Mouse (Mus musculus) stomach, embryonic 15.5 days (tissue): ENCODE data around the gene Dnhd1. TPM values are rescaled to one million over a fixed set of nuclear protein-coding genes. Genes with fewer than 3 reads are reported as not detected.
"Not testable (repeated sequence)": the region's sequence is repeated elsewhere in the genome, so short reads cannot be mapped to it uniquely, and the experiment has no call there.

Experiments
- ATAC-seq: fragments of 200-750 bp; cut with Nextera tagmentation; 2 replicates; pipeline ENCODE4 v1.8.0; 2017; ENCODE audit warnings: low read depth, moderate number of reproducible peaks, moderate TSS enrichment; ENCODE audit not compliant: insufficient read depth, low FRiP score
- H3K27ac ChIP-seq: fragments of 300-500 bp; sonication (generic); 2 replicates; pipeline ENCODE4 v1.5.1; 2015; ENCODE audit warnings: mild to moderate bottlenecking, inconsistent platforms
- H3K27me3 ChIP-seq: fragments of 300-500 bp; sonication (generic); replicated peaks from 2 replicates; pipeline ENCODE4 v1.6.1; 2015; ENCODE audit warnings: inconsistent platforms
- H3K36me3 ChIP-seq: fragments of 300-500 bp; sonication (generic); 2 replicates; pipeline ENCODE4 v1.6.1; 2015; ENCODE audit warnings: inconsistent platforms
- H3K4me1 ChIP-seq: fragments of 300-500 bp; sonication (generic); 2 replicates; pipeline ENCODE4 v1.6.1; 2015; ENCODE audit warnings: inconsistent platforms
- H3K4me2 ChIP-seq: fragments of 300-500 bp; sonication (generic); 2 replicates; pipeline ENCODE4 v1.6.1; 2015; ENCODE audit warnings: mild to moderate bottlenecking, inconsistent platforms
- H3K4me3 ChIP-seq: fragments of 300-500 bp; sonication (generic); replicated peaks from 2 replicates; pipeline ENCODE4 v1.5.1; 2015; ENCODE audit warnings: inconsistent platforms
- H3K9ac ChIP-seq: fragments of 300-500 bp; sonication (generic); 2 replicates; pipeline ENCODE4 v1.6.1; 2015; ENCODE audit warnings: inconsistent platforms
- H3K9me3 ChIP-seq: fragments of 300-500 bp; sonication (generic); 2 replicates; pipeline ENCODE4 v1.6.1; 2016; ENCODE audit warnings: inconsistent platforms
- WGBS: fragments of 180-500 bp; shearing (Covaris S2); methylation state at CpG from one replicate; pipeline ENCODE4 v1.1.7; 2015; 5-methylcytosine and 5-hydroxymethylcytosine counted together
- polyA plus RNA-seq: library from polyadenylated mRNA; unstranded; fragments of >200 nt; fragmentation: Nextera tagmentation; extraction: Ambion mirVana; gene quantifications from 2 replicates; pipeline ENCODE4 v1.2.1, GENCODE M21; 2015

Dnhd1 gene
- polyA plus RNA-seq, 1 experiment from 2014 or later: 0.95 TPM

DNA sequence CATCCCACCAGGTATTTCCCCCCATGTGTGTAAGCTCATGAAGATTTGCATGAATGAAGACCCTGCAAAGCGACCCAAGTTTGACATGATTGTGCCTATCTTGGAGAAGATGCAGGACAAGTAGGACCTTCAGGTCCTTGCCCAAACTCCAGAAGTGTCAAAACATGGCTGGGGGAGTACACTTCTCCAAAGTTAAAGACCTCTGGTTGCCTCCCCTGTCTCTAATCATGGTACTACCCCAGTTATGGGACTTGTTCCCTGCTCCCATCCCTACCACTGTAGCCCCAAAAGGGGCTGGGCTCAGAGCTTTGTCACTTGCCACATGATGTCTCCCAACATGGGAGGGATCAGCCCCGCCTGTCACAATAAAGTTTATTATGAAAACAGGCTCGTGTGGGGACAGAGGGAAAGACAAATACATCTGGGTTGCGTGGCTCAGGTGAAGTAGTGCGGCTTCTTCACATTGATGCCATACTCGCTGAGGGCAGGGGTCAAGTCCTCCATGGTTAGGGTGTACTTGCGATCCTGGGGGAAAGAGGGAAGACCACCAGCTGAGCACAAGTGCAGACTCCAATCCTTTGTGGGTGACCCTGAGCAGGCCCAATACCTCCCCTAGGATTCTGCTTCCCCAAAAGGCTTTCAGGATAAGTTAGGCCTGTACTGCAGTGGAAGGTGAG, 92.0 kb downstream of the Dnhd1 start:
- WGBS: 76% methylated on average over 7 of the region's 7 CpGs
- Histone ChIP-seq H3K4me3 (peak overlapping the region; percentile 81; the same call in 1 of the 2 replicates), H3K4me1 (peaks cover 16% of the 10 kb centered on the region), H3K36me3 (peaks cover 24% of the 10 kb centered on the region), H3K4me2 (peak overlapping the region; percentile 85; the same call in 1 of the 2 replicates)
- not testable (repeated sequence) for H3K9ac ChIP-seq, ATAC-seq, H3K9me3 ChIP-seq, H3K27ac ChIP-seq, H3K27me3 ChIP-seq

DNA sequence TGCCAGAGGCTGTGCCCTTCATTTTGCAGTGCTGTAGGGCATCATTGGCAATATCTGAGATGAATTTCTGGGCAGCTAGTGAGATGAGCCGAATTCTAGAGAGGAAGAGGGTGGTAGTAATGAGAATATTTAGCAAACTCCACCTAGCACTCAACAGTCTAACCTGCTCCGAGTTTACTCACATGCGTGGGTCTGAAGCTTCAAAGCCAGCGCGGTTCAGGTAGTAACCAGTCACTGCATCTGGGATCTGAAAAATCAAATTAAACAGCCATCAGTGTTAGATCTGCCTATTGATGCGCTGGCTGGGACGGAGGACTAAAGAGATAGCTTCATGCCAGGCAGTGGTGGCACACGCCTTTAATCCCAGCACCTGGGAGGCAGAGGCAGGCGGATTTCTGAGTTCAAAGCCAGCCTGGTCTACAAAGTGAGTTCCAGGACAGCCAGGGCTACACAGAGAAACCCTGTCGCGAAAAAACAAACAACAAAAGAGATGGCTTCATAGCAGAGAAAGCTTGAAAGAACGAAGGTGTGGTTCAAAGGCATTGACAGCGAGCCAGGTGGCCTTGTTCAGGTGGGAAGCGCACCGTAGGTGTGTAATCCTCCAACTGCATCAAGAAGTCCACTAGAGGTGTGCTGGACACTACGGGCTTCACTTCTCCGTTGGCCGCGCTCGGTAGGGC, 92.8 kb downstream of the Dnhd1 start:
- peak overlapping the region; percentile 85 for H3K4me2 ChIP-seq
- H3K27me3 ChIP-seq, H3K9me3 ChIP-seq, ATAC-seq: not testable (repeated sequence)
- H3K36me3 ChIP-seq: peaks cover 24% of the 10 kb centered on the region
- peak overlapping the region; percentile 82 for H3K9ac ChIP-seq
- H3K4me3 ChIP-seq: peak overlapping the region; percentile 81
- H3K4me1 ChIP-seq: peaks cover 16% of the 10 kb centered on the region
- WGBS: 33% methylated on average over 20 of the region's 20 CpGs
- peak overlapping the region; percentile 75 for H3K27ac ChIP-seq

DNA sequence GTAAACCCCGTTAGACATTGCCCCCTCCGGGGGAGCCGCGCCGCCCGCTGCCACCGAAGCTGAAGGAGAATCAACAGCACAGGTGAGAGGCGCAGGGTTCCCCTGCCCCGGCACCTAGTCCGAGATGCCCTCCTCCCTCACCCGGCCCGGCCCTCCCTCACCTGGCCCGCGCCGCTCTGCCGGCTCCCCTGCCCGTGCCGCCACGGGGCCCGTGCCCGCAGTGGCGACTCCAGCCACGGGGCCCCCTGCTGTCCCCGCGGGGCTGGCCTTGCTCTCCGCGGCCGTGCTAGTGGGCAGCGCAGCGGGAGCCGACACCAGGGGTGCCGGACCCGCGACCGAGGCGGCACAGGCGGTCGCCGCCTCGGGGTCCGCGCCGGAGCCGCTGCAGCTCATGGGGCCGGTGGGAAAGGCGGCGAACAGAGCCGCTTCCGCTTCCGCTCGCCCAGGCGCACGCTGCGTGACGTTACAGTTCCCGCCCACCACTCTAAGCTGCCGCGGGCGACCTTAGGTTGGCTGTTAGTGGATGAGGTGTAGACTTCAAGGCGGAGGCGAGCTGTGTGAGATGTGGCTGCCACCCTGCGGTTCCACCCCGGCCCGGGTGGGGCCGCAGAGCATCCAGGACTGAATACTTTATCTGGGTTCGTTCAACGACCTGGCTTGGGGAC, 93.4 kb downstream of the Dnhd1 start, which contains the start of gene Taf10:
TSS of gene Taf10 (minus strand) at position 436 of the 665 bp plus-strand sequence.
- ATAC-seq: peak; percentile 98
- H3K9me3 ChIP-seq: no peaks in the 10 kb centered on the region
- H3K4me2 ChIP-seq: peak within 1 kb of the TSS; percentile 85
- peak within 1 kb of the TSS; percentile 75 for H3K27ac ChIP-seq
- under 1% methylated on average over 67 of the region's 67 CpGs for WGBS
- H3K4me3 ChIP-seq: peak within 1 kb of the TSS; percentile 81
- no peaks in the 10 kb centered on the region for H3K27me3 ChIP-seq
- peaks cover 10% of the 10 kb centered on the region for H3K4me1 ChIP-seq
- H3K36me3 ChIP-seq: peaks cover 29% of the 10 kb centered on the region
- H3K9ac ChIP-seq: peak within 1 kb of the TSS; percentile 82

DNA sequence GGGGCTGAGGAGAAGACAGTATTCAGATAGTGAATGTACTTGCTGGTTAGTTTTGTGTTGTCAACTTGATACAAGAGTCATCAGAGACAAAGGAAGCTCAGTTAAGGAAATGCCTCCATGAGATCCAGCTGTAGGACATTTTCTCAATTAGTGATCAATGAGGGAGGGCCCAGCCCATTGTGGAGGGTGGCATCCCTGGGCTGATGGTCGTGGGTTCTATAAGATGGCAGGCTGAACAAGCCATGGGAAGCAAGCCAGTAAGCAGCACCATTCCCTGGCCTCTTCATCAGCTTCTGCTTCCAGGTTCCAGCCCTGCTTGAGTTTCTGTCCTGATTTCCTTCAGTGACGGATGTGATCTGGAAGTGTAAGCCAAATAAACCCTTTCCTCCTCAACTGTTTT, 97.1 kb downstream of the Dnhd1 start:
- ATAC-seq: no peak
- H3K9ac ChIP-seq: no peak overlapping the region

DNA sequence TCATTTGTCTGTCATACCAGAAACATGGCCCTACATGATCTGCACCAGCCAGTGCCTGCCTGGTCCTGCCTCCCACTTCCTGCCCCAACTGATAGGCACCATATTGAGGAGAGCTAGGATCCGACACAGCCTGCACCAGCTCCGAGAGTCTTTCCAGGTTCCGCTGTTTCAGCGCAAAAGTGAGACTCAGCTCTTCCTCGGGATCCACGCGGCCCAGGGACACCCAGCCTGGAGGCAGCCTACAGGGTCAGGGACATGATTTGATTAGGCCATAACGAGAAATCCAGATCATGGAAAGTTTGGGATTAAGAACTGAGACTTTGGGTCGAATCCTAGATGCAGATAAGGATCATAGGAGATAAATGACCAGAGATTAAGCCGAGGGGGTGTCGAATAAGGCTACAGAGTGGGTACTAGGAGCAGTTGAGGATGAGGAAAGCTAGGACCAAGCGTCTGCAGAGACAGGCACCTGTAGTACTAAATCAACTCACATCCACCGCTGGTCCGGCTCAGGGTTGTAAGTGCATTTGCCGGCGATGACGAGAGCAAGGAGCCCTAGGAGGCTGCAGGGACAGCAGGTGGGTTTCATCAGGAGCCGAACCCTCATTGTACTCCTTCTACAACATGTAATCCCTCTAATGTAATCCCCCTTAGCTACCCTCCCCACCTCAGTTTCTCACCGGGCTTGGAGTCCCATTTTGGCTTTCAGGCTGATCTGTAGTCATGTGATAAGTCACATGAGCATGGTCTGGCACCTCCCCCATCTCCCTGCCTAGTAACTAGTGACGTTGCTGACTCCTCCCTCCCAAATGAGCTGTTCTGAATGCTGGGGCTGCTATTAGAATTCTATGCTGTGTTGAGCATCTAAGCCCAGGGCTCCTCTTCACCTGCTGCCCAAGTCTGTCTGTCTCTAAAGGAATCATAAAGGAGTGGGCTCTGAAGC, 101.1 kb downstream of the Dnhd1 start, which contains the start of gene Tpp1:
TSS of gene Tpp1 (minus strand) at position 745 of the 943 bp plus-strand sequence.
- H3K27ac ChIP-seq: peak within 1 kb of the TSS; percentile 65
- WGBS: 21% methylated on average over 20 of the region's 20 CpGs
- H3K4me3 ChIP-seq: peak within 1 kb of the TSS; percentile 68
- no peaks in the 10 kb centered on the region for H3K9me3 ChIP-seq
- peak within 1 kb of the TSS; percentile 60 for H3K9ac ChIP-seq
- no peaks in the 10 kb centered on the region for H3K27me3 ChIP-seq
- H3K4me1 ChIP-seq: peaks cover 5% of the 10 kb centered on the region
- ATAC-seq: peak; percentile 93
- H3K4me2 ChIP-seq: peak within 1 kb of the TSS; percentile 79
- H3K36me3 ChIP-seq: peaks cover 38% of the 10 kb centered on the region

More for the DNA sequence above, 97.1 kb downstream of the Dnhd1 start:
- Histone ChIP-seq H3K36me3 (peaks cover 12% of the 10 kb centered on the region), H3K4me3 (no peak overlapping the region), H3K4me2 (no peak overlapping the region), H3K4me1 (peaks cover 12% of the 10 kb centered on the region), H3K27me3 (no peaks in the 10 kb centered on the region), H3K9me3 (no peaks in the 10 kb centered on the region), H3K27ac (no peak overlapping the region)
- WGBS: 82% methylated on average over 2 of the region's 2 CpGs

DNA sequence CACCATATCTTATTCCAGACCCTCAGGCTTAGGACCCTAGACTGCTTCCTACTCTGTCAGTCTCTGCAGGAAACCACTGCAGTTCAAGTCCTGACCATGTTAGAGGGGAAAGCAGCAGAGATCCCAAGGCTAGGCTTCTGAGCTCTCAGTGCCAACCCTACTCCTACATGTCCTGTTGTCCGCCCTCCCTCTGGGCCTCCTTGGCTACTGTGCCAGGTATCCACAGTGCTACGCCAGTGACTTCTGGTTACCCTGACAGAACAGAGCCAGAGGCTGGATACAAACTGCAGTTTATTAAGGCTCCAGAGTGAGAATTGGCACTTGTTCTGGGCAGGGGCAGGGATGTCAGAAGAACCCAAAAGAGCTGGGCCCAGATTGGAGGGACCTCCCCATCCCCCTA, 102.1 kb downstream of the Dnhd1 start:
- WGBS: 92% methylated on average over 2 of the region's 2 CpGs
- Histone ChIP-seq H3K36me3 (peaks cover 36% of the 10 kb centered on the region), H3K4me2 (no peak overlapping the region), H3K9ac (no peak overlapping the region), H3K27me3 (no peaks in the 10 kb centered on the region), H3K9me3 (no peaks in the 10 kb centered on the region), H3K27ac (no peak overlapping the region), H3K4me3 (no peak overlapping the region), H3K4me1 (peaks cover 5% of the 10 kb centered on the region)
- ATAC-seq: no peak

DNA sequence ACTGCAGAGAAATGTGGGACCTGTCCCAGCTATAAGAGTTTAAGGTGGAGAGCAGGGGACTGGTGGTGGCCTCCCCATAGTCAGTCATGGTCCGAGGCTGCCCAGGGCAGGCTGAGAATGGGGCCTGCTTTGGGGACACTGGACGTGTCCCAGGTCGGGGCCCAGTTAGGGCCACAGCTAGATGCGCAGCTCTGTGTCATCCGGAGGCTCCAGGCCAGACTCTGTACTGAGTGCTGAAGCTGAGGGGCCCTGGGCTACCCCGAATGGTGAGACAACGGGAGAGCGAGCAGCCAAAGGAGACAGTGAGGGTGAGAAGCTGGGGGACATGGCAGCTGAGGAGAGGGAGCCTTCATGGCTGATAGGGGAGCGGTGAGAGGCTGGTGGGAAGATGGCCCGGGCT, 102.7 kb downstream of the Dnhd1 start:
- 91% methylated on average over 10 of the region's 10 CpGs for WGBS

DNA sequence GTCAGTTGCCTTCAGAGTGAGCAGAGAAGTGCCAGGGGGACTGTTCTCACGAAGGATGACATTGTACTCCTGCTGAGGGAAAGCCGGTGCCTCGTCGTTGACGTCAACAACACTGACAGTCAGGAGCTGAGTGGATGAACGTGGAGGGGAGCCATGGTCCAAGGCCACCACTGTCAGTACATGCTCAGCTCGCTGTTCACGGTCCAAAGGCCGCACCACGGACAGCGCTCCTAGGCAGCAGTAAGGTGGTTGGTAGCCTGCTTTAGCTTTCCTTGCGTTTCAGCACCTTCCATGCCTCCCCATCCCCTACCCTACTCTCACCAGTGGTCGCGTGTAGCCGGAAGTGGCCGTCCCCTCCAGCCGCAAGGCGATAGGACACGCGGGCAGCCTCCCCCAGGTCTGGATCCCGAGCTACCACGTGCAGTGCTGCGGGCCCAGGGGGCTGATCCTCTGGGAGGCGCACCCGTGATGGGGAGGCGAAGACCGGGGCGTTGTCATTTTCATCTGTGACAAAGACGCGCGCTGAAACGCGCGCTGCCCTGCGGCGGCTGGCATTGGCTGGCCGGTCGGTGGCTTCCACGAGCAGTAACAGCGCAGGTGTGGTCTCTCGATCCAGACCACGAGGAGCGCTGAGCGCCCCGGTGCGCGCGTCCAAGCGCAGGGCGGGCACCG, 111.3 kb downstream of the Dnhd1 start:
- Histone ChIP-seq H3K4me3 (peak overlapping the region; percentile 27), H3K27ac (no peak overlapping the region), H3K27me3 (0 out of 2 replicates have a peak, but pooled peaks cover 5% of the 10 kb centered on the region), H3K9me3 (no peaks in the 10 kb centered on the region), H3K4me1 (no peaks in the 10 kb centered on the region), H3K36me3 (peaks cover 50% of the 10 kb centered on the region), H3K4me2 (peak overlapping the region; percentile 57), H3K9ac (no peak overlapping the region)
- peak; percentile 28; the same call in 1 of the 2 replicates for ATAC-seq
- 48% methylated on average over 51 of the region's 51 CpGs for whole genome bisulfite sequencing

More for the DNA sequence above, 102.7 kb downstream of the Dnhd1 start:
- H3K9ac ChIP-seq: no peak overlapping the region
- ATAC-seq: no peak
- peaks cover 5% of the 10 kb centered on the region for H3K4me1 ChIP-seq
- no peak overlapping the region for H3K27ac ChIP-seq
- H3K27me3 ChIP-seq: no peaks in the 10 kb centered on the region
- H3K4me2 ChIP-seq: no peak overlapping the region
- H3K36me3 ChIP-seq: peaks cover 41% of the 10 kb centered on the region
- H3K4me3 ChIP-seq: no peak overlapping the region
- H3K9me3 ChIP-seq: no peaks in the 10 kb centered on the region

DNA sequence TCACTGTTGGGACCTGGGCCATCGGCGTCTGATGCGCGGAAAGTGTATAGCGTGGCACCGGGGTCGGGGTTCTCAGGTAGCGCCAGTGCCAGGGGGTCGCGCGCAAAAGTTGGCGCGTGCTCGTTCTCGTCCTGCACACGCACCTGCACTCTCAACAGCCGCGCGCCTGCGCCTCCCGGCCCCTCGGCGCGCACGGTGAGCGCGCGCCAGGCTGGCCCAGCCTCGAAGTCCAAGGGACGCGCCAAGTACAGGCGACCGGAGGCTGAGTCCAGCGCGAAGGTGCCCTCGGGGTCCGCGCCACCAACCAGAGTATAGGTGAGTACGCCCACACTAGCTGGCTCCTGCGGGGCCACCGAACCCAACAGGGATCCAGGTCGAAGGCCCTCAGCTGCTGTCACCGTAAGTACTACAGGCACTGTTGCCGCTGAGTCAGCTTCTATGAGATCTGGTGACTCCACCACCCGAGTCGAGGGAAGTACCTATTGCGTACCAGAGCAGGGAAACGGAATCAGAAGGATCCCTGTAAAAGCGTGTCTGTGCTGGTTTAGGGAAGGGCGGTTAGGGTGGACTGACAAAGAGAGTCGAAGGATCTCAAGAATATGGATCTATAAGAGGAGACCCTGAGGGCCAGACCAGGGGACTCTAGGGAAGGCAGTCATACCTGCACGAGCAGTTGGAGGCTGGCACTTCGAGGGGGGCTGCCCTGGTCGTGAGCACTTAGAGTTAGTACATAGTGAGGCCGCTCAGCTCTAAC, 112.1 kb downstream of the Dnhd1 start:
- no peak for ATAC-seq
- peak overlapping the region; percentile 57 for H3K4me2 ChIP-seq
- no peak overlapping the region for H3K27ac ChIP-seq

DNA sequence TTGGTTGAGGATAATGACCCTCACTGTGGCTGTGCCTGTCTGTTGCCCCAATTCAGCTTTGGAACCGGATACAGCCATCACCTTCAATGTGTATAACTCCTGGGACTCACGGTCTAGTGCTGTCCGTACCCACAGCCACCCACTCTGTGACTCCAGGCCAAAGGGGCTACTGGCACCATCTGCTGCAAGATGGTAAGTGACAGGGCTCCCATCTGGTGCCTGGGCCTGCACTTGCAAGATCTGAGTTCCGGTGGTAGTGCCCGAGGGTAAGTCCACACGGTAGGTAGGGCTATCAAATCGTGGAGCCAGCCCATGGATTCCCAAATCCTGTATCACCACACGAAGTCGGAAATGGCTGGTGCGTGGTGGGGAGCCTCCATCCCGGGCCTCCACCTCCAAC, 113.7 kb downstream of the Dnhd1 start:
- H3K4me2 ChIP-seq: no peak overlapping the region
- H3K27me3 ChIP-seq: 0 out of 2 replicates have a peak, but pooled peaks cover 5% of the 10 kb centered on the region
- no peak for ATAC-seq
- no peak overlapping the region for H3K9ac ChIP-seq
- WGBS: 94% methylated on average over 11 of the region's 11 CpGs
- H3K9me3 ChIP-seq: no peaks in the 10 kb centered on the region
- H3K4me1 ChIP-seq: peaks cover 7% of the 10 kb centered on the region
- peaks cover 44% of the 10 kb centered on the region for H3K36me3 ChIP-seq
- H3K4me3 ChIP-seq: no peak overlapping the region
- no peak overlapping the region for H3K27ac ChIP-seq

More for the DNA sequence above, 112.1 kb downstream of the Dnhd1 start:
- H3K9me3 ChIP-seq: no peaks in the 10 kb centered on the region
- H3K9ac ChIP-seq: no peak overlapping the region
- peak overlapping the region; percentile 27 for H3K4me3 ChIP-seq
- 46% methylated on average over 55 of the region's 55 CpGs for WGBS
- peaks cover 50% of the 10 kb centered on the region for H3K36me3 ChIP-seq
- peaks cover 2% of the 10 kb centered on the region; the same call in 1 of the 2 replicates for H3K4me1 ChIP-seq
- 0 out of 2 replicates have a peak, but pooled peaks cover 5% of the 10 kb centered on the region for H3K27me3 ChIP-seq
